Mouse (Mus musculus): ENCODE measurements at regions not wholly inside any gene's neighbourhood (a gene's known extent, or its start where the extent isn't known, plus 50 kb on each side); places are given as distances from the start of the nearest gene placed in this dataset.
A peak's percentile ranks its signal among the peaks of the same experiment; 100 is the strongest.
"Not testable (repeated sequence)": the region's sequence is repeated elsewhere in the genome, so short reads cannot be mapped to it uniquely, and the experiment has no call there.

DNA sequence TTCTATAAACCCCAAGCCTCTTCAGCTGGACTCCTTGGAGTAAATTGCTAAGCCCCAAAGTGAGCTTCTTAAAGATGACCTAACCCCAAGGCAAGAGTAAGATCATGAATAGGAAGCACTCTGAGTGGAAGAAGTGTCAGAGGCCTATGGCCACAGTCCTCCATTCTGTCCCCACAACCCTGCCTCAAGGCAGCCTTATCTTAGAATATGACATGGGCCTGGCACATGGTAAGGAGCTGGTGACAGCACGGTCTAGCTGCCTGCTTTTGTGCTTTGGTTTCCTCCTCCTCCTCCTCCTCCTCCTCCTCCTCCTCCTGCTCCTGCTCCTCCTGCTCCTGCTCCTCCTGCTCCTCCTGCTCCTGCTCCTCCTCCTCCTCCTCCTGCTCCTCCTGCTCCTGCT is 73.6 kb downstream of the Vcpkmt start:
- H3K4me1 ChIP-seq (ENCODE audit: control insufficient read depth, insufficient read depth, low read length); H3K36me3 ChIP-seq (ENCODE audit: control insufficient read depth, insufficient read depth, low read length); H3K4me3 ChIP-seq (ENCODE audit: low read length); H3K4me2 ChIP-seq (replicated peaks; ENCODE audit: low read depth, low read length); H3K9ac ChIP-seq (ENCODE audit: low read depth, low read length); H3K27me3 ChIP-seq (ENCODE audit: control insufficient read depth, insufficient read depth, low read length); H3K27ac ChIP-seq (ENCODE audit: low read depth, low read length); ATAC-seq (ENCODE audit: low FRiP score, low TSS enrichment); H3K9me3 ChIP-seq (ENCODE audit: control insufficient read depth, low read length): not testable (repeated sequence)
- WGBS = 88% methylated on average over 1 of the region's 1 CpGs

DNA sequence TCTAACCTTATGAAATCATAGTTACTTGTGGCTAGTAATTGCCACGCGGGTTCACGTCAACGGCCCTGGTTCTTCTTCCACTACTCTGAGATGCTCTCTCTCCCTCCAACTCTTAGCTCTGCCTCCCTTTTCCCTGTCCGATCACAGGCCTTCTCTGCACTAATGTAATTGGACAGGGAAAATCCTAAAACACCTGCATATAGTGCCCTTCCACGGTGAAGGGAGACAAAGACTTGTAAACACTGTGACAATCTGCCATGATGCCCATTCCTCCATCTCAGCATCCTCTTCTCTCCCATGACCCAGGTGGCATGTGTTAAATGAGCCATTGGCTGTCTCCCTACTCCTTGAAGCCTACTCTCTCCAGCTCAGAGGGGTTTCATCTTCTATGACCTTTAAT is 74.9 kb downstream of the Vcpkmt start:
- 92% methylated on average over 6 of the region's 6 CpGs for WGBS
- Histone ChIP-seq H3K4me1 (ENCODE audit: control insufficient read depth, insufficient read depth, low read length) (peaks cover 1% of the 10 kb centered on the region; the same call in 1 of the 2 replicates), H3K36me3 (ENCODE audit: control insufficient read depth, insufficient read depth, low read length) (no peaks in the 10 kb centered on the region), H3K9me3 (ENCODE audit: control insufficient read depth, low read length) (no peaks in the 10 kb centered on the region; the same call in 1 of the 2 replicates), H3K9ac (ENCODE audit: low read depth, low read length) (no peak overlapping the region), H3K4me3 (ENCODE audit: low read length) (no peak overlapping the region), H3K27ac (ENCODE audit: low read depth, low read length) (no peak overlapping the region), H3K27me3 (ENCODE audit: control insufficient read depth, insufficient read depth, low read length) (no peaks in the 10 kb centered on the region; the same call in 1 of the 2 replicates), H3K4me2 (replicated peaks; ENCODE audit: low read depth, low read length) (no peak overlapping the region)
- ATAC-seq (ENCODE audit: low FRiP score, low TSS enrichment) = no peak

DNA sequence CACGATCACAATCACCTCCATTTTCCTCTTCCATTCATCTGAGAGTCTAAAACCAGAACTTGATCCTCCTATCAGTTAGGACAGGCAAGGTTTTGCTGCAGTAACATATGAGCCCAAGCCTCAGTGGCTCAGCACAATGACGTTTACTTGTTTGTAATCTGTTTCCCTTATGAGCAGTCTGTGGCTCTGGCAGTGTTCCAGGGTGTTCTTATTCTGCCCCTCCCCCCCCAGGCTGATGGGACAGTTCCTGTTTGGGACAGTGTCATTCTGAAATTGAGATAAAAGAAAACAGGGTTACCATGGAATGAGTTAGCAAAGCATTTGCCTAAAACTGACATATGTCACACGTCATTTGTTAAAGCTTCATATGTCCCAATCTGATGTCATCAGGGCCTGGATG is 75.5 kb downstream of the Vcpkmt start:
- Histone ChIP-seq H3K9ac (ENCODE audit: low read depth, low read length) (no peak overlapping the region), H3K36me3 (ENCODE audit: control insufficient read depth, insufficient read depth, low read length) (no peaks in the 10 kb centered on the region), H3K4me3 (ENCODE audit: low read length) (no peak overlapping the region), H3K4me2 (replicated peaks; ENCODE audit: low read depth, low read length) (no peak overlapping the region), H3K27ac (ENCODE audit: low read depth, low read length) (no peak overlapping the region), H3K4me1 (ENCODE audit: control insufficient read depth, insufficient read depth, low read length) (peaks cover 7% of the 10 kb centered on the region; the same call in 1 of the 2 replicates), H3K9me3 (ENCODE audit: control insufficient read depth, low read length) (no peaks in the 10 kb centered on the region; the same call in 1 of the 2 replicates), H3K27me3 (ENCODE audit: control insufficient read depth, insufficient read depth, low read length) (no peaks in the 10 kb centered on the region; the same call in 1 of the 2 replicates)
- 79% methylated on average over 3 of the region's 3 CpGs for WGBS
- no peak for ATAC-seq (ENCODE audit: low FRiP score, low TSS enrichment)

DNA sequence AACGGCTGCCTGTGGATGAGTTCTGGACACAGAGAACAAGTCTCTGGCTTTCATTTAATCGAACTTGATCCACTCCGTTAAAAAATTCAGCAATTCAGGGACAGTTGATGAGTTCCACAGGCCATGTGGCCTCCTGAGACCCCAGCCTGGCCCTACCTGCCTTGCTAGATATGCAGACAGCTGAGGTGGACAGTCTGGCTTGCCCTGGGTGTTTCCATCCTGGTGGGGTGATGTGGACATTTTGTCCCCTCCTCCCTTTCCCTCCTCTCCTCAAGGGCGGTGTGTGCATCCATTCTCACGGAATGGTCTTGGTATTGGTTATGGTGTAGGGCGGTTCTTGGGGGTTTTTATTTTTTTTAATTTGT is 80.1 kb downstream of the Vcpkmt start:
- no peak overlapping the region for H3K4me3 ChIP-seq (ENCODE audit: low read length)
- 72% methylated on average over 6 of the region's 6 CpGs for WGBS
- H3K27me3 ChIP-seq (ENCODE audit: control insufficient read depth, insufficient read depth, low read length) = no peaks in the 10 kb centered on the region
- H3K9ac ChIP-seq (ENCODE audit: low read depth, low read length) = peak overlapping the region; percentile 37; the same call in 1 of the 2 replicates
- no peaks in the 10 kb centered on the region; the same call in 1 of the 2 replicates for H3K9me3 ChIP-seq (ENCODE audit: control insufficient read depth, low read length)
- no peaks in the 10 kb centered on the region for H3K36me3 ChIP-seq (ENCODE audit: control insufficient read depth, insufficient read depth, low read length)
- peak overlapping the region; percentile 85 for H3K27ac ChIP-seq (ENCODE audit: low read depth, low read length)
- ATAC-seq (ENCODE audit: low FRiP score, low TSS enrichment) = 0 out of 2 replicates have a peak, but pooled peaks have one; percentile 43
- peak overlapping the region; percentile 24; the same call in 1 of the 2 replicates for H3K4me2 ChIP-seq (replicated peaks; ENCODE audit: low read depth, low read length)
- peaks cover 17% of the 10 kb centered on the region for H3K4me1 ChIP-seq (ENCODE audit: control insufficient read depth, insufficient read depth, low read length)

DNA sequence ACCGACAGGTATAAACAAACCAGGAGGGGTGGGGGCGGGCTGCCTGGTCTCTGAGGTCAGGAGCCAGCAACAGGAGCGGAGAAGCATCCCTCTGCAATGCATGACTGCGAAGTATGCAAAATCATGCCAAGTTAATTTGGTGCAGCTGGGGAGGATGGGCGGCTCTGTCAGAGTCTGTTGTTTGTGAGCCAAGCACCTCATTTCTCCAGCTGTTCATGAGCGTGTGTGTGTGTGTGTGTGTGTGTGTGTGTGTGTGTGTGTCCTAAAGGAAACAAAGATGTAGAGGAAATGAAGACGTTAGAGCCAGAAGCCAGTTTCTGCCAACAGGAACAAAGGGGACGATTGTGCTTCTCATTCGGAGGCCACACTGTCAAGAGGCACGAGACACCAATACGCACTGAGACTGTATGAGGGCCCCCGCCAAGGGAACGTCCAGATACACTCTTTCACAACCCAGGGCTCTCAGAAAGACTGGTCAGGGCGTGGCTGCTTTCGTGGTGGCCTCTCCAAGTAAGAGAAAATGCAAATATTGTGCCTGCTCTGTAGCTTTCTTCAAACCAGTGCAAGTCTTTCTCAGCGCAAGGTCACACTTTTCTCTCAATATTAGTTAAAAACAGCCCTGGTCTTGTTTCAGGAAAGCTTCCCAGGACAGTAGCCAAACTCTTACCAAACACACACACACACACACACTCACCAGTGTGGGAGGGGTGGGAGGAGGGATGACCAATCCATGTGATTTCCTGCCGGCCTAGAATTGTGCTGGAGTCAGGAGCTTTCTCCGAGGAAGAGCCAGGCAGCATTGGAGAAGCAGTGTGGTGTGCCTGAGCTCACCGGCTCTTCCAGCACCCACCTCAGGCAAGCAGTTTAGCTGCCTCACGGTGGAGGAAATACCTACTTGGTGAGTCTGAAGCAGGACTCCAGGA is 80.8 kb downstream of the Vcpkmt start:
- H3K4me2 ChIP-seq (replicated peaks; ENCODE audit: low read depth, low read length) = peak overlapping the region; percentile 24; the same call in 1 of the 2 replicates
- no peak overlapping the region for H3K4me3 ChIP-seq (ENCODE audit: low read length)
- H3K27ac ChIP-seq (ENCODE audit: low read depth, low read length) = peak overlapping the region; percentile 85
- H3K9ac ChIP-seq (ENCODE audit: low read depth, low read length) = peak overlapping the region; percentile 37; the same call in 1 of the 2 replicates
- no peaks in the 10 kb centered on the region; the same call in 1 of the 2 replicates for H3K9me3 ChIP-seq (ENCODE audit: control insufficient read depth, low read length)
- H3K36me3 ChIP-seq (ENCODE audit: control insufficient read depth, insufficient read depth, low read length) = no peaks in the 10 kb centered on the region
- no peaks in the 10 kb centered on the region for H3K27me3 ChIP-seq (ENCODE audit: control insufficient read depth, insufficient read depth, low read length)
- peak; percentile 80 for ATAC-seq (ENCODE audit: low FRiP score, low TSS enrichment)
- 24% methylated on average over 20 of the region's 20 CpGs for WGBS
- H3K4me1 ChIP-seq (ENCODE audit: control insufficient read depth, insufficient read depth, low read length) = peaks cover 17% of the 10 kb centered on the region

DNA sequence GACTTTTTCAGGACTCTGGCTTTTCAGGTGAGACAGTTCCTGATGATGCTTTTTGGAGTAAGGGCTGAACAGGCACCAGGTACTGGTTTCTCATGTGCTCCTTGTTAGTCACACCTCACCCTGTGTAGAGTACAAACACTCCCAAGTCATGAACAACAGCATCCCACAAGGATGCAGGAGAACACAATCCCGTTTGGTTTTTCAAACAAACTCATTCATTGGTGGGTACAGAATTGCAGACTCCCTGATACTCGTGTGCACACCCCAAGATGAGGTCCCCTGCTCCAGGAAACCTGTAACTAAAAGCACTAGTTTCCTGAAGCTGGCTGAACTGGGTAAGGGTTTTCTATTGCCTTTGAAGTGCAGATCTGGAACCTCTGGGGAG is 81.5 kb downstream of the Vcpkmt start:
- ATAC-seq (ENCODE audit: low FRiP score, low TSS enrichment) = no peak
- H3K4me2 ChIP-seq (replicated peaks; ENCODE audit: low read depth, low read length) = no peak overlapping the region

DNA sequence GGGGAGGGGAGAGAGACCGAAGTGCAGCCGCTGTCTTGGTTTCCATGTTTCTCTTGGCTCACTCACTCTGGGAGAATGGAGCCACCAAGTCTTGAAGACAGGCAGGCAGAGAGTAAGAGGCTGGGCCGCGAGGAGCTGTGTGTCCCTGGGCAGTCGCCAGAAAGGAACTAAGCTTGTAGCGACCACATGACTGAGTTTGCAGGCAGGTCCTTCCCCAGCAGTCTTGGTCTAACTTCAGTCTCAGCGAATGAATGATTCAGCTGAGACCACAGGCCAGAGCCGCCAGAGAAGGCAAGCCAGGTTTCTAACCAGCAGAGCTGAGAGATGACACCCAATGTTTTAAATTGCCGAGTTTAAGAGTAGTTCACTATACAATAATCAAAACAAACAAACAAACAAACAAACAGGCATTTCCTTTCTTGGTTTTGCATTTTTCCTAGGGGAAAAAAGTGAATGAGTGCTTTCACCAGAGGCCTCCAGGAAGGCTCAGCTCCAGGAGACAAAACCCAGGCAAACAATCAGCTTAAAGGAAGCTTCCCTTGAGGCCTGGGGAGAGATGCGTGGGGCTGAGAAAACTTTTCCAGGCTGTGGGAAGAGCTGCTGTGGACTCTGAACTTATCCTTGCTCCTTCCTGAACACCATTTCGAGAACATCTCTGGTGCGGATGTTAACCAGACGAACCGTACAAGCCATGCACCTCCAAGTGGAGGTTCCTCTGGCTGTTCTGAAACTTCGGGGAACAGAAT is 82.1 kb downstream of the Vcpkmt start:
- no peak overlapping the region for H3K4me2 ChIP-seq (replicated peaks; ENCODE audit: low read depth, low read length)
- peak overlapping the region; percentile 37; the same call in 1 of the 2 replicates for H3K27ac ChIP-seq (ENCODE audit: low read depth, low read length)
- no peaks in the 10 kb centered on the region for H3K36me3 ChIP-seq (ENCODE audit: control insufficient read depth, insufficient read depth, low read length)
- H3K27me3 ChIP-seq (ENCODE audit: control insufficient read depth, insufficient read depth, low read length) = no peaks in the 10 kb centered on the region
- ATAC-seq (ENCODE audit: low FRiP score, low TSS enrichment) = no peak
- H3K9ac ChIP-seq (ENCODE audit: low read depth, low read length) = no peak overlapping the region
- WGBS = 71% methylated on average over 15 of the region's 15 CpGs
- H3K9me3 ChIP-seq (ENCODE audit: control insufficient read depth, low read length) = no peaks in the 10 kb centered on the region; the same call in 1 of the 2 replicates
- no peak overlapping the region for H3K4me3 ChIP-seq (ENCODE audit: low read length)
- H3K4me1 ChIP-seq (ENCODE audit: control insufficient read depth, insufficient read depth, low read length) = peaks cover 17% of the 10 kb centered on the region

More for the DNA sequence above, 81.5 kb downstream of the Vcpkmt start:
- H3K4me1 ChIP-seq (ENCODE audit: control insufficient read depth, insufficient read depth, low read length) = peaks cover 17% of the 10 kb centered on the region
- H3K27ac ChIP-seq (ENCODE audit: low read depth, low read length) = peak overlapping the region; percentile 85; the same call in 1 of the 2 replicates
- no peaks in the 10 kb centered on the region; the same call in 1 of the 2 replicates for H3K9me3 ChIP-seq (ENCODE audit: control insufficient read depth, low read length)
- no peak overlapping the region for H3K9ac ChIP-seq (ENCODE audit: low read depth, low read length)
- H3K36me3 ChIP-seq (ENCODE audit: control insufficient read depth, insufficient read depth, low read length) = no peaks in the 10 kb centered on the region
- no peak overlapping the region for H3K4me3 ChIP-seq (ENCODE audit: low read length)
- 47% methylated on average over 2 of the region's 2 CpGs for WGBS
- H3K27me3 ChIP-seq (ENCODE audit: control insufficient read depth, insufficient read depth, low read length) = no peaks in the 10 kb centered on the region

DNA sequence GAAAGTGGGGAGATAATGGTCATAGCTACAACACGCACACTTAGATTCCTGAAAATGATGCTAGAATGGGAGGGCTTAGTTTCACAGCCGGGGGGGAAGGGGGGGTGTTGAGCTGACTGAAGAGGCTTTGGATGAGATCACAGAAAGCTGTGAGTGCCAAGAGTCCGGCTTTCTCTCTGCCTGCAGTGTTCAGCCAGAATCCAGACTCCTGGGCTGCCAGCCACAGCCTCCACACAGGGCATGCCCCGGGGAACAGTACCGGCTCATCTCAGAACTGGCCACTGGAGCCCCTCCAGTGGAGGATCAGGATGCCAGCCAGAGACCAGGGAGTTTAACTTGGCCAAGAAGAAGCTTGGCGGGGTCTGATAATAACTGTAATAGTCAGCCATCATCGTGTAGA is 85.7 kb downstream of the Vcpkmt start:
- Histone ChIP-seq H3K9ac (ENCODE audit: low read depth, low read length) (no peak overlapping the region), H3K9me3 (ENCODE audit: control insufficient read depth, low read length) (no peaks in the 10 kb centered on the region), H3K4me2 (replicated peaks; ENCODE audit: low read depth, low read length) (no peak overlapping the region), H3K27me3 (ENCODE audit: control insufficient read depth, insufficient read depth, low read length) (no peaks in the 10 kb centered on the region), H3K4me1 (ENCODE audit: control insufficient read depth, insufficient read depth, low read length) (peaks cover 7% of the 10 kb centered on the region), H3K36me3 (ENCODE audit: control insufficient read depth, insufficient read depth, low read length) (no peaks in the 10 kb centered on the region), H3K4me3 (ENCODE audit: low read length) (no peak overlapping the region), H3K27ac (ENCODE audit: low read depth, low read length) (no peak overlapping the region)
- WGBS = 83% methylated on average over 7 of the region's 7 CpGs
- ATAC-seq (ENCODE audit: low FRiP score, low TSS enrichment) = no peak
